Mouse (Mus musculus) spleen, adult 10 weeks (tissue): ENCODE measurements around the gene Banf2. TPM values are rescaled to one million over a fixed set of nuclear protein-coding genes. Genes with fewer than 3 reads are reported as not detected.

Experiments
- polyA plus RNA-seq: library from polyadenylated mRNA; stranded (reverse); fragments of 350-450 nt; fragmentation: Illumina TruSeq; extraction: RNeasy Lipid Tissue Mini Kit (QIAGEN cat#74804); gene quantifications from one replicate; pipeline ENCODE4 v1.2.3, GENCODE M21; 2015; ENCODE audit warnings: low replicate concordance; ENCODE audit not compliant: insufficient read depth

Gene Banf2
- not detected for polyA plus RNA-seq

GRCm38 (mm10) chr2:144032664-144033063 is at the start of gene Banf2:
TSS of gene Banf2 (plus strand) at chr2:144033059.

GRCm38 (mm10) chr2:144011080-144011551 is 21.7 kb upstream of the Banf2 start, which contains the start of gene Rrbp1:
TSS of gene Rrbp1 (minus strand) at chr2:144011263.

Other genes starting within 250 kb of the Banf2 start
- gene Bfsp1, start 169.9 kb upstream of the Banf2 start, polyA plus RNA-seq, result 0.59 TPM
- gene Dstn, start 117.7 kb upstream of the Banf2 start, polyA plus RNA-seq, result 192 TPM
- gene Rrbp1, start 21.8 kb upstream of the Banf2 start, polyA plus RNA-seq, result 188 TPM
- gene Mgme1, start 237.6 kb downstream of the Banf2 start, polyA plus RNA-seq, result 9.4 TPM
- gene Snx5, start 237.8 kb downstream of the Banf2 start, polyA plus RNA-seq, result 610 TPM